Mouse (Mus musculus): ENCODE data around the gene Tgfbr1. TPM values are rescaled to one million over a fixed set of nuclear protein-coding genes. Genes with fewer than 3 reads are reported as not detected.

Gene Tgfbr1
- polyA plus RNA-seq, 1 experiment: 17.8 TPM

DNA sequence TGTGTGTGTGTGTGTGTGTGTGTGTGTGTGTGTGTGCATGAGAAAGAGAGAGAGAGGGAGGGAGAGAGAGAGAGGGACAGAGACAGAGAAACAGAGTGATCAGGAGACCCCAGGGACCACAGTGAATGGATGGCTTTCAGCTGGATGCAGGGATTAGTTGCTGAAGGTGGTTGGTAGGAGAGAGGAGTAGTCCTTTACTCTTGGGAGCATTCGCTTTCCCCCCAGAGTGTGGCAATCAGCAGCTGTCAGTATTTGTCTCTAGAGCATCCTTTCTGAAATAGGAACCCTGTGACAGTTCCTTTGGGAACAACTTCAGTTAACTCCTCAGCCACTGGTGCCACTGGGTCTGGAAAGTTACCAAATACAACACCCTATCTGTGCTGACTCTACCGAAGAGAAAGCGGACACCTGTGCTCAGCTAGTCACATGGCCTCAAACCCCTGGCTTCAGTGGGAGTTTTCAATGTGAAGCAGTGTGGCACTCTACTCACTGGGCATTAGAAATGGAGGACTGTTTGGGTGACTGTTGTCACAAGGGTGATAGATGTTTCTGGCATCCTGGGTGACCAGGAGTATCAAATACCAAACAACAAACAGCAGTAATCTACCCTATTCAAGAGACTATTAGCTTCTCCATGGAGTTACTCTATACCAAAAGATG, 16.0 kb upstream of the Tgfbr1 start:
- TF ChIP-seq POLR2A (IDR thresholded peaks at IDR 0.05; ENCODE audit: control insufficient read depth, extremely low read depth, insufficient read depth, low read length, poor library complexity) (no peak), CTCF (IDR thresholded peaks at IDR 0.05; ENCODE audit: borderline replicate concordance, control insufficient read depth, extremely low read depth, insufficient read depth, low read length, poor library complexity) (no peak)
- 71% methylated on average over 3 of the region's 3 CpGs for WGBS

DNA sequence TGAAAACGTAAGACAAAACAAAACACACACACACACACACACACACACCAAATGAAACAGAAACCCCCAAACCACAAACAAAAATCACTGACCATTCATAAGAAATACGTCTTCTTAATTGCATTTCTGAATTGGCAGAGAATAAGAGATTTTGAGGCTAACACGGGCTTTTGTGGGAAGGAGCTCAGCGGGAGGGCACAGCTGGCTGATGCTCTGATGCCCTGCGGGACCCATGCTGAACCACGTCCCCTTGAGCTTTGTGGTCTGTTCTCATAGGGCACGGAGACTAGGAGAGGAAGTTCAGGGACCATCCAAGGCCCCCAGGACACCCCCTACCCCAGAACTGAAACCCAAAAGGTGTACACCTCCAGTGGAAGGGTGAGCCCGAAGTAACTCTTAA, 10.4 kb upstream of the Tgfbr1 start:
- H3K27me3 ChIP-seq (ENCODE audit: control insufficient read depth, insufficient read depth, low read length): no peaks in the 10 kb centered on the region
- DNase-seq: no peak
- no peak overlapping the region for H3K27ac ChIP-seq (ENCODE audit: control insufficient read depth, insufficient read depth, low read length)
- H3K4me3 ChIP-seq (ENCODE audit: control insufficient read depth, insufficient read depth, low read length): no peak overlapping the region
- H3K4me1 ChIP-seq (replicated peaks; ENCODE audit: control insufficient read depth, insufficient read depth, low read length): peaks cover 6% of the 10 kb centered on the region
- H3K36me3 ChIP-seq (ENCODE audit: control insufficient read depth, insufficient read depth, low read length): no peaks in the 10 kb centered on the region
- WGBS: 12% methylated on average over 8 of the region's 8 CpGs
- TF ChIP-seq CTCF (IDR thresholded peaks at IDR 0.05; ENCODE audit: borderline replicate concordance, control insufficient read depth, extremely low read depth, insufficient read depth, low read length, poor library complexity): no peak
- TF ChIP-seq POLR2A (IDR thresholded peaks at IDR 0.05; ENCODE audit: control insufficient read depth, extremely low read depth, insufficient read depth, low read length, poor library complexity): no peak

More for the DNA sequence above, 16.0 kb upstream of the Tgfbr1 start:
- Histone ChIP-seq H3K27ac (ENCODE audit: control insufficient read depth, insufficient read depth, low read length) (no peak overlapping the region), H3K27me3 (ENCODE audit: control insufficient read depth, insufficient read depth, low read length) (no peaks in the 10 kb centered on the region), H3K36me3 (ENCODE audit: control insufficient read depth, insufficient read depth, low read length) (no peaks in the 10 kb centered on the region), H3K4me3 (ENCODE audit: control insufficient read depth, insufficient read depth, low read length) (no peak overlapping the region), H3K4me1 (replicated peaks; ENCODE audit: control insufficient read depth, insufficient read depth, low read length) (peaks cover 5% of the 10 kb centered on the region)
- DNase-seq: no peak

DNA sequence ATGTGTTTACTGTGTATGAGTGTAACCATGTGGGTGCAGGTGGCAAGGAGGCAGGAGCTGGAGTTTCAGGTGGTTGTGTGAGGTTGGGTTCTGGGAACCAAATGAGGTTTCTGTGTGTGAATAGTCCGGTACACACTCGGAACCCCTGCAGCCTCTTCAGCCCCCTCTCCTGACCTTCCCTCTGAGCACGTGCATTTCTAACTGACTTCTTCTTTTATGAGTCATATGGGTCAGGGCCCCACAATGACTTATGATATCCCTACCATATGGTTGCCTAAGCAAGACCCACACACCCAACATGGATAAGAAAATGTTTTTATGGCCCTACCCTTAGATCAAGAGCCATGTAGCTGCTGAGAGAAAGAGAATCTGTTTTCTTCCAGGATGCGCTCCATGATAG, 6.0 kb upstream of the Tgfbr1 start:
- H3K4me3 ChIP-seq (ENCODE audit: control insufficient read depth, insufficient read depth, low read length): no peak overlapping the region
- H3K27ac ChIP-seq (ENCODE audit: control insufficient read depth, insufficient read depth, low read length): no peak overlapping the region
- no peak for DNase-seq
- TF ChIP-seq CTCF (IDR thresholded peaks at IDR 0.05; ENCODE audit: borderline replicate concordance, control insufficient read depth, extremely low read depth, insufficient read depth, low read length, poor library complexity): no peak
- no peak for TF ChIP-seq POLR2A (IDR thresholded peaks at IDR 0.05; ENCODE audit: control insufficient read depth, extremely low read depth, insufficient read depth, low read length, poor library complexity)
- 42% methylated on average over 4 of the region's 4 CpGs for WGBS
- H3K27me3 ChIP-seq (ENCODE audit: control insufficient read depth, insufficient read depth, low read length): no peaks in the 10 kb centered on the region
- no peaks in the 10 kb centered on the region for H3K36me3 ChIP-seq (ENCODE audit: control insufficient read depth, insufficient read depth, low read length)
- H3K4me1 ChIP-seq (replicated peaks; ENCODE audit: control insufficient read depth, insufficient read depth, low read length): peaks cover 12% of the 10 kb centered on the region

DNA sequence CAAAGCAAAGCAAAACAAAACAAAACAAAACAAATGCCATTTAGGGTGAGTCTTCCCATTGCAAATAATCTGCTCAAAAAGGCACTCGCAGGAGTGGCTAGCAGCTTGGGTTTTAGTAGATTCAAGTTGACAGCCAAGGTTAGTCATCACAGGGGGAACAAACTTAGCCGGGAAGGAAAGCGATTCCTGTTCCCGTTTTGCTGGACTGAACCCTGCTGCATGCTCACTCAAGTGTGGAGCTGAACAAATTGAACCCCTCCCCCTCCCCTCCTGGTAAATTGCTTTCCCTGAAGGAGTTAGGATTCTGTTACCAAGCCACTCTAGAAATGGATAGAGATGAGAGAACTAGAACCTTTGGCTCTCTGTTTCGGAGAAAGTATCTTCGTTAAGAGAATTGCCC, 3.3 kb upstream of the Tgfbr1 start:
- TF ChIP-seq CTCF (IDR thresholded peaks at IDR 0.05; ENCODE audit: borderline replicate concordance, control insufficient read depth, extremely low read depth, insufficient read depth, low read length, poor library complexity) (no peak), POLR2A (IDR thresholded peaks at IDR 0.05; ENCODE audit: control insufficient read depth, extremely low read depth, insufficient read depth, low read length, poor library complexity) (no peak)
- 81% methylated on average over 6 of the region's 6 CpGs for WGBS
- Histone ChIP-seq H3K36me3 (ENCODE audit: control insufficient read depth, insufficient read depth, low read length) (no peaks in the 10 kb centered on the region), H3K4me3 (ENCODE audit: control insufficient read depth, insufficient read depth, low read length) (no peak overlapping the region), H3K4me1 (replicated peaks; ENCODE audit: control insufficient read depth, insufficient read depth, low read length) (peaks cover 9% of the 10 kb centered on the region), H3K27me3 (ENCODE audit: control insufficient read depth, insufficient read depth, low read length) (no peaks in the 10 kb centered on the region), H3K27ac (ENCODE audit: control insufficient read depth, insufficient read depth, low read length) (no peak overlapping the region)
- DNase-seq: no peak

DNA sequence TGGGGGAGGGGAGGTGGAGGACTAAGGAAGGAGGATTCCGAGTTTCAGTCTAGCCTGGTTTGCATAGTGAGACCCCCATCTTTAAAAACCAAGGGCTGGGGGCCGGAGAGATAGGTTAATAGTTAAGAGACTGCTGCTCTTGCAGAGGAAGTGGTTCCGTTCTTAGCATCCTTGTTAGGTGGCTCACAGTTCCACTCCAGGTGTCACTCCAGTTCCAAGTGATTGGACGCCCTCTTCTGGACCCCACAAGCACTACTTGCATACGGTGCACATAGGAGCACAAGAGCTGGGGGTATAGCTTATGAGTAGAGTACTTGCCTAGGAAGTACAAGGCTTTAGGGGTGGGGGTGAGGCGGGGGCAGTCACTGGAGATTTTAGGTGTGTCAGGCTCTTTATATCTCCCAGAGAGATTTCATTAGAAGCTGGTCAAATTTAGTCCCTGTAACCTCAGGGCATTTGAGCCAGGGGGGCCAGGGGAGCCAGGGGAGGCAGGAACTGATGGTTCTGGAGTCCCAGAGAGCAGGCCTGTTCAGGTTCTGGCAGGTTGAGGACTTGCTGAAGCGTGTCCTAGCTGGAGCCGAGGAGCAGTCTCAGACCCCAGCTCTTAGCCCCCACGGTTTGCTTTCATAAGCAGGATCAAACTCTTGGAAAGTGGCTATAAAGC, 1.5 kb upstream of the Tgfbr1 start:
- peaks cover 9% of the 10 kb centered on the region for H3K4me1 ChIP-seq (replicated peaks; ENCODE audit: control insufficient read depth, insufficient read depth, low read length)
- 15% methylated on average over 9 of the region's 9 CpGs for WGBS
- H3K27me3 ChIP-seq (ENCODE audit: control insufficient read depth, insufficient read depth, low read length): no peaks in the 10 kb centered on the region
- no peaks in the 10 kb centered on the region for H3K36me3 ChIP-seq (ENCODE audit: control insufficient read depth, insufficient read depth, low read length)
- DNase-seq: peak; percentile 84
- no peak overlapping the region for H3K4me3 ChIP-seq (ENCODE audit: control insufficient read depth, insufficient read depth, low read length)
- TF ChIP-seq POLR2A (IDR thresholded peaks at IDR 0.05; ENCODE audit: control insufficient read depth, extremely low read depth, insufficient read depth, low read length, poor library complexity) (no peak), CTCF (IDR thresholded peaks at IDR 0.05; ENCODE audit: borderline replicate concordance, control insufficient read depth, extremely low read depth, insufficient read depth, low read length, poor library complexity) (no peak; the same call in 1 of the 2 replicates)
- H3K27ac ChIP-seq (ENCODE audit: control insufficient read depth, insufficient read depth, low read length): no peak overlapping the region

DNA sequence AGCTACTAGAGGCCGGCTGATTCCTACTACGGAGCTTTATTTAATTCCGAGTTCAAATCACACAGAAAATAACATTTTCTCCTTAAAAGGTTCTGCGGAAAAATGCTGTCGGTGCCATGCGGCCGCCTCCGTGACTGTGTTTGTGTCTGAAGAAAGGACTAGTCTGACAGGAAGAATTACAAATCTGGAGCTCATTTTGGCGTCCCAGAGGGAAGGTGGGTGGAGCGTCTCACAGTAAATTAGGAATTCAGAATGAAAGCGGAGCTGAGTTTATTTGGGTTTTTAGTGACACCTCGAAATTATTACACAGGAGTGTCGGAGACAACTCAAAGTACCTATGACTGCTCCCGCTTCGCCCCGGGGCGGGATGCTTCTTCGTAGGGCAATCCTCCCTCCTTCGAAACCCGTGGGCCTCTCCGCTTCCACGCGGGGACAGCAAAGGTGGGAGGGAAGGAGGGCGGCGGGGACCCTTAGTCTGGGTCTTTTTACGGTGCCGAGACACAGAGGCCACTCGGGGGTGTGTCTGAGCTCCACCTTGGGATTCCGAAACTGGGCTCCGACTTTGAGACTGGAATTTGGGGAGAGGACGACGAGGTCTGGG, 861 bp upstream of the Tgfbr1 start:
- TF ChIP-seq CTCF (IDR thresholded peaks at IDR 0.05; ENCODE audit: borderline replicate concordance, control insufficient read depth, extremely low read depth, insufficient read depth, low read length, poor library complexity) (no peak), POLR2A (IDR thresholded peaks at IDR 0.05; ENCODE audit: control insufficient read depth, extremely low read depth, insufficient read depth, low read length, poor library complexity) (no peak; the same call in 1 of the 2 replicates)
- H3K27ac ChIP-seq (ENCODE audit: control insufficient read depth, insufficient read depth, low read length): peak overlapping the region; percentile 9; the same call in 1 of the 2 replicates
- 2% methylated on average over 32 of the region's 32 CpGs for WGBS
- peak; percentile 58 for DNase-seq
- peaks cover 6% of the 10 kb centered on the region for H3K4me1 ChIP-seq (replicated peaks; ENCODE audit: control insufficient read depth, insufficient read depth, low read length)
- H3K36me3 ChIP-seq (ENCODE audit: control insufficient read depth, insufficient read depth, low read length): no peaks in the 10 kb centered on the region
- no peaks in the 10 kb centered on the region for H3K27me3 ChIP-seq (ENCODE audit: control insufficient read depth, insufficient read depth, low read length)
- peak overlapping the region; percentile 71 for H3K4me3 ChIP-seq (ENCODE audit: control insufficient read depth, insufficient read depth, low read length)

All from thymus, adult 2 months (tissue).